Mouse (Mus musculus): ENCODE results near the gene Bphl.

Gene Bphl

GRCm38 (mm10) chr13:34120536-34120935 is 83.1 kb downstream of the Bphl start:
- ATAC-seq (ENCODE audit: low TSS enrichment) = no peak
